Mouse (Mus musculus) cortical plate, adult 2 months (tissue): ENCODE results near the gene Arhgdia. TPM values are rescaled to one million over a fixed set of nuclear protein-coding genes. Genes with fewer than 3 reads are reported as not detected.

Source experiments
- H3K27ac ChIP-seq: fragments of 200-500 bp; 2 replicates; pipeline ENCODE4 v1.5.1; 2012; ENCODE audit warnings: low read length, control low read depth, inconsistent platforms; ENCODE audit not compliant: insufficient read depth
- H3K4me1 ChIP-seq: fragments of 200-500 bp; 2 replicates; pipeline ENCODE4 v1.6.1; 2011; ENCODE audit warnings: low read length; ENCODE audit not compliant: control insufficient read depth, insufficient read depth
- H3K4me3 ChIP-seq: fragments of 200-500 bp; 2 replicates; pipeline ENCODE4 v1.5.1; 2011; ENCODE audit warnings: mild to moderate bottlenecking, low read length, control low read depth; ENCODE audit not compliant: insufficient read depth
- CTCF ChIP-seq: fragments of 200-500 bp; IDR thresholded peaks from 2 replicates; pipeline ENCODE4 v1.5.1; 2011; ENCODE audit warnings: mild to moderate bottlenecking, control low read depth, low read length; ENCODE audit not compliant: insufficient read depth; ENCODE audit errors: extremely low read depth
- POLR2A ChIP-seq: fragments of 200-500 bp; IDR thresholded peaks from 2 replicates; pipeline ENCODE4 v1.6.1; 2011; ENCODE audit warnings: mild to moderate bottlenecking, low read length, control low read depth; ENCODE audit not compliant: insufficient read depth; ENCODE audit errors: extremely low read depth
- polyA plus RNA-seq: library from polyadenylated mRNA; depleted of rRNA; stranded (reverse); fragments of >200 nt; gene quantifications from 2 replicates; pipeline ENCODE4 v1.2.3, GENCODE M21; 2012; rRNA removed

Gene Arhgdia
- polyA plus RNA-seq, 1 experiment = 442 TPM

DNA sequence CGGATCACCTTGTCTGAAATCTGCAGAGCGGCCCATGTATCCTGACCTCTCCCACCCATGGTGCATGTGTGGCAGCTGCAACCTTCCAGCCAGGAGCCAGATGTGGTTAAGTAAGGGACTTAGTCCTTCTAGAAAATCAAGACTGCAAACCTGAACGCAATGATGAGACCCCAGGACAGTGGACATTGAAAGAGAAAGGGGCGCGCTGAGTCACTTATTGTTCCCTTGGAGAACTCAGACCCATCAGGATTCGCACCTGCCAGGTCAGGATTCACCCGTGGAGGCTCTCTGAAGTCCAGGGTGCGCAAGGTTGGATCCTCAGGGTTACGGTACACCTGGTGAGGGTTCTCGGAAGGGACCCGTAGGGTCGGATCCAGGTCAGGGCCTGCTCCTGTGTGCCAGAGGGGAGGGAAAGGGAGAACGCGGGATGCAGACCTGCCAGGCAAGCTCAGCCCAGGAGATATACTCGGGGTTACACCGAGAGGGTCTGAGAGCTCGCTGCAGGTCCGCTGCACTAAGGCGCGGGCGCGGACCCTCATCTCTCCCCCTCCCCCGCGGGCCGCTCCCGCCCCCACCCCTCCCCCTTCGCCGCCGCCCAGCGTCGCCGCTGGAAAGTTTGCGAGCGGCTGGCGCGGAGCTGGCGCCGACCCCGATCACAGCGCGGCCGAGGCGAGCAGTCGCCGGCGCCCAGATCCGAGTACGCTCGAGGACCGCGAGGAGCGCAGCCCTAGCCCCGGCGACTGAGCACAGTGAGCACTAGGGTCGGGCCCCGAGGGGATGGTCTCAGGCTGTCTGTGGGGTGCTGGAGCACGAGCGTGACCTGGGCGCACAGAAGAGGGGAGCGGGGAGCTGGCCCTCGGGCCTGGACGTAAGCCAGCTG lies 51.1 kb downstream of the Arhgdia start, which contains the start of gene Gcgr:
Gene Gcgr (plus strand): TSS at position 615 of the 880 bp plus-strand sequence.
- Histone ChIP-seq H3K4me3 (no peak within 1 kb of the TSS), H3K4me1 (no peaks in the 10 kb centered on the region), H3K27ac (no peak within 1 kb of the TSS)
- TF ChIP-seq POLR2A = no peak
- no peak for TF ChIP-seq CTCF

DNA sequence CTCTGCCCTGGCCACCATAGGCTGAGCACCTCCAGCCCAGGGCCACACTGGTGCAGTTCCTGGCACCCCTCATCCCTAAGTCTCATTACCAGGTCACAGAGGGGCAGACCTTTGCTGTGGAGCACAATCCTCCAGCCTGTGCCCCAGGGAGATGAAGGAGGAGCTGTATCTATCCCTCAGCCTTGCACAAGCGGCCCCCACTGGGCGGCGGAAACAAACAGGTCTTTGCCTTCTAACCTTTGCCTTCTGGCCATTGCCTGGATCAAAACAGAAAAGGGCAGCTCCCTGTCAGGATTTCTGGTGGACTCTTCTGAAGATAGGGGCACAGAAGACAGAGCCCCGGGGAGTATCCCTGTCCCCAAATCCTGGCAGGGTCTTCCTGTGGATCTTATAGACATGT lies 52.5 kb downstream of the Arhgdia start:
- no peak for TF ChIP-seq CTCF
- TF ChIP-seq POLR2A = no peak
- Histone ChIP-seq H3K4me3 (no peak overlapping the region), H3K4me1 (no peaks in the 10 kb centered on the region), H3K27ac (no peak overlapping the region)

Other genes with a start within 250 kb of the Arhgdia start
- gene Actg1, start 233.1 kb downstream of the Arhgdia start, polyA plus RNA-seq = 1,064 and 1,106 TPM in 2 replicates
- gene Fscn2, start 220.1 kb downstream of the Arhgdia start, polyA plus RNA-seq = 0.28 and 0.67 TPM in 2 replicates
- 22.8 and 23.9 TPM in 2 replicates for gene Faap100, start 202.9 kb downstream of the Arhgdia start, polyA plus RNA-seq
- 62.0 and 62.7 TPM in 2 replicates for gene Nploc4, start 143.9 kb downstream of the Arhgdia start, polyA plus RNA-seq
- 0.15 TPM in 1 of 2 replicates, not detected in the other for gene Tspan10, start 139.0 kb downstream of the Arhgdia start, polyA plus RNA-seq
- 0.59 and 0.81 TPM in 2 replicates for gene Pde6g, start 128.1 kb downstream of the Arhgdia start, polyA plus RNA-seq
- 15.0 and 17.4 TPM in 2 replicates for gene Oxld1, start 123.6 kb downstream of the Arhgdia start, polyA plus RNA-seq
- 27.6 and 28.5 TPM in 2 replicates for gene Ccdc137, start 123.5 kb downstream of the Arhgdia start, polyA plus RNA-seq
- gene Arl16, start 114.0 kb downstream of the Arhgdia start, polyA plus RNA-seq = 46.0 and 46.2 TPM in 2 replicates
- 96.3 and 96.6 TPM in 2 replicates for gene Mrpl12, start 97.0 kb downstream of the Arhgdia start, polyA plus RNA-seq
- 29.0 and 30.0 TPM in 2 replicates for gene Slc25a10, start 89.8 kb downstream of the Arhgdia start, polyA plus RNA-seq
- gene Gcgr, start 50.9 kb downstream of the Arhgdia start, polyA plus RNA-seq = 0.13 TPM in 2 replicates
- gene Mcrip1, start 31.9 kb downstream of the Arhgdia start, polyA plus RNA-seq = 158 and 160 TPM in 2 replicates
- not detected in 2 replicates for gene Ppp1r27, start 30.5 kb downstream of the Arhgdia start, polyA plus RNA-seq
- gene P4hb, start 8.4 kb downstream of the Arhgdia start, polyA plus RNA-seq = 88.9 and 91.2 TPM in 2 replicates
- gene Alyref, start 16.7 kb upstream of the Arhgdia start, polyA plus RNA-seq = 42.1 and 46.9 TPM in 2 replicates
- gene Anapc11, start 16.8 kb upstream of the Arhgdia start, polyA plus RNA-seq = 148 and 161 TPM in 2 replicates
- 0.58 and 1.1 TPM in 2 replicates for gene Npb, start 26.9 kb upstream of the Arhgdia start, polyA plus RNA-seq
- gene Pcyt2, start 36.3 kb upstream of the Arhgdia start, polyA plus RNA-seq = 281 and 289 TPM in 2 replicates
- 98.2 and 105 TPM in 2 replicates for gene Sirt7, start 43.6 kb upstream of the Arhgdia start, polyA plus RNA-seq
- 83.7 and 83.9 TPM in 2 replicates for gene Mafg, start 52.0 kb upstream of the Arhgdia start, polyA plus RNA-seq
- gene Pycr1, start 62.1 kb upstream of the Arhgdia start, polyA plus RNA-seq = 2.2 and 3.6 TPM in 2 replicates
- 3.4 and 3.6 TPM in 2 replicates for gene Myadml2, start 66.5 kb upstream of the Arhgdia start, polyA plus RNA-seq
- 6.8 and 7.1 TPM in 2 replicates for gene Notum, start 79.6 kb upstream of the Arhgdia start, polyA plus RNA-seq
- gene Aspscr1, start 91.3 kb upstream of the Arhgdia start, polyA plus RNA-seq = 46.2 and 46.8 TPM in 2 replicates
- 36.2 and 40.2 TPM in 2 replicates for gene Cenpx, start 132.1 kb upstream of the Arhgdia start, polyA plus RNA-seq
- gene Lrrc45, start 132.3 kb upstream of the Arhgdia start, polyA plus RNA-seq = 114 and 137 TPM in 2 replicates
- 60.4 and 72.2 TPM in 2 replicates for gene Rac3, start 139.8 kb upstream of the Arhgdia start, polyA plus RNA-seq
- 20.5 and 21.3 TPM in 2 replicates for gene Dcxr, start 145.7 kb upstream of the Arhgdia start, polyA plus RNA-seq
- gene Cbr2, start 150.5 kb upstream of the Arhgdia start, polyA plus RNA-seq = 4.6 and 4.9 TPM in 2 replicates
- 1.4 and 2.8 TPM in 2 replicates for gene Hmga1b, start 181.2 kb upstream of the Arhgdia start, polyA plus RNA-seq
- 98.9 and 103 TPM in 2 replicates for gene Rfng, start 202.6 kb upstream of the Arhgdia start, polyA plus RNA-seq
- 223 and 224 TPM in 2 replicates for gene Gps1, start 202.6 kb upstream of the Arhgdia start, polyA plus RNA-seq
- gene Dus1l, start 214.8 kb upstream of the Arhgdia start, polyA plus RNA-seq = 49.8 and 51.3 TPM in 2 replicates
- gene Fasn, start 242.9 kb upstream of the Arhgdia start, polyA plus RNA-seq = 219 and 242 TPM in 2 replicates